Comparison of ENCODE assay signal across 15 mouse cellular contexts in the genomic region with DNA sequence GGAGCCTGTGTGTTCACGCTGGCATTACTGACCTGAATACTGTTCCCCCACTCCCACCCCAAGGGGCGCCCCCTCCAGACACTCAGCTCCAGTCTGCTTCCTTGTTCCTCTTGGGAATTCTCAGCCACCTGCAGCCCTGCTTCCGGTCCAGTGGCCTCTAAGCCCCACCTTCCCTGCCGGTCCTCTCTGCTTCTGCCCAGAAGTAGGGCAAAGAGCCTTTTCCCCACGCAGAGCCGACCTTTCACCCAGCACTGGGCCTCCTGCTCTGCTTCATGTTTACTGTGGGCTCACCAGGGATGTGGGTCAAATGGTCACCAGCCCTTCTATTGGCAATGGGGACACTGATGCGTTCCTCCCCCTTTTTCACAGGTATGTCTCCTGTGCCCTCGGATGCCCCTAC. TPM values are rescaled to one million over a fixed set of nuclear protein-coding genes. Genes with fewer than 3 reads are reported as not detected.
A peak's percentile ranks its signal among the peaks of the same experiment; 100 is the strongest.
DNase-seq lines count a peak whose midpoint lies in the region; ATAC-seq lines count a peak whose summit lies in the region.
"Had no signal": no experiment of that assay in that cellular context is flagged by ENCODE, and none has a peak within 500 bp of the region (broad histone marks: within the 10 kb centered on the region; RNA-seq: fewer than 3 reads in every experiment).

No protein-coding gene starts in this region.

- peaks cover 7% of the 10 kb centered on the region for H3K4me1 ChIP-seq in hindbrain, embryonic 13.5 days (replicated peaks)
- H3K4me1 ChIP-seq in hindbrain, embryonic 16.5 days (ENCODE audit: control insufficient read depth, insufficient read depth, low read depth, low read length): peaks cover 6% of the 10 kb centered on the region

- H3K27ac ChIP-seq in hindbrain, embryonic 13.5 days: no peak overlapping the region
- H3K27ac ChIP-seq in hindbrain, embryonic 16.5 days (ENCODE audit: low read depth, low read length): no peak overlapping the region
- H3K27ac ChIP-seq: forebrain, embryonic 10.5 days; heart, embryonic 13.5 days; left cerebral cortex, adult 2 months; limb, embryonic 15.5 days had no signal

- 59% methylated on average over 8 of the region's 8 CpGs for WGBS in hindbrain, embryonic 13.5 days
- 63% methylated on average over 8 of the region's 8 CpGs for WGBS in hindbrain, embryonic 16.5 days

- peaks cover 62% of the 10 kb centered on the region for H3K36me3 ChIP-seq in hindbrain, embryonic 13.5 days
- peaks cover 33% of the 10 kb centered on the region for H3K36me3 ChIP-seq in hindbrain, embryonic 16.5 days (ENCODE audit: control insufficient read depth, insufficient read depth, low read length)

- peak overlapping the region; percentile 35; the same call in 1 of the 2 replicates for H3K9ac ChIP-seq in hindbrain, embryonic 13.5 days
- no peak overlapping the region for H3K9ac ChIP-seq in hindbrain, embryonic 16.5 days (ENCODE audit: low read depth, low read length)
- H3K9ac ChIP-seq: heart, embryonic 13.5 days; limb, embryonic 15.5 days had no signal

- intact Hi-C loops in heart, postnatal 25 days (cut with DNase I): no loop called here
- intact Hi-C loops in gastrocnemius, postnatal 36 days (cut with DNase I): no loop called here

- no peak for ATAC-seq in hindbrain, embryonic 13.5 days (ENCODE audit: low FRiP score)
- ATAC-seq in hindbrain, embryonic 16.5 days: no peak

- H3K9me3 ChIP-seq in hindbrain, embryonic 13.5 days: no peaks in the 10 kb centered on the region
- no peaks in the 10 kb centered on the region for H3K9me3 ChIP-seq in hindbrain, embryonic 16.5 days (ENCODE audit: control insufficient read depth, low read length)
- H3K9me3 ChIP-seq: forebrain, embryonic 10.5 days; heart, embryonic 13.5 days; limb, embryonic 15.5 days; megakaryocyte, embryonic 14.5 days had no signal

- H3K4me2 ChIP-seq in hindbrain, embryonic 13.5 days: no peak overlapping the region
- no peak overlapping the region for H3K4me2 ChIP-seq in hindbrain, embryonic 16.5 days (ENCODE audit: low read length)
- H3K4me2 ChIP-seq: heart, embryonic 13.5 days; limb, embryonic 15.5 days had no signal

- DNase-seq in kidney, adult 11 months: peak; percentile 90
- peak; percentile 86 to 90 for DNase-seq in kidney, postnatal 36 days
- peak; percentile 55 for DNase-seq in retina, postnatal 1 day
- no peak for DNase-seq in heart, postnatal 25 days (ENCODE audit: low spot score)
- no peak for DNase-seq in gastrocnemius, postnatal 36 days
- no peak for DNase-seq in cerebellum, postnatal 4 days (ENCODE audit: low spot score in 2 of 2)
- DNase-seq: cerebellum, adult 8-10 months; thymus, adult 18-20 months had no signal

- H3K27me3 ChIP-seq in hindbrain, embryonic 13.5 days: no peaks in the 10 kb centered on the region
- no peaks in the 10 kb centered on the region for H3K27me3 ChIP-seq in hindbrain, embryonic 16.5 days (replicated peaks; ENCODE audit: control insufficient read depth, insufficient read depth, low read length)
- H3K27me3 ChIP-seq: heart, embryonic 13.5 days; limb, embryonic 15.5 days; megakaryocyte, embryonic 14.5 days had no signal

- no peak overlapping the region for H3K4me3 ChIP-seq in hindbrain, embryonic 13.5 days
- no peak overlapping the region for H3K4me3 ChIP-seq in hindbrain, embryonic 16.5 days (ENCODE audit: low read length)
- H3K4me3 ChIP-seq: forebrain, embryonic 10.5 days; heart, embryonic 13.5 days; left cerebral cortex, adult 2 months; limb, embryonic 15.5 days; megakaryocyte, embryonic 14.5 days had no signal

RNA-seq across cellular contexts. Expression of a gene that starts 5.2 kb away (rescaled TPM):
- 39.5 and 41.2 TPM in 2 replicates for polyA plus RNA-seq in hindbrain, embryonic 13.5 days (2015; fragmentation: Nextera tagmentation; extraction: Ambion mirVana)
- polyA plus RNA-seq in hindbrain, embryonic 16.5 days (2015; fragmentation: Nextera tagmentation; extraction: Ambion mirVana): 49.4 and 50.1 TPM in 2 replicates
- 1 to 10 TPM; 1.8 to 2.5 TPM for total RNA-seq in heart, postnatal 25 days (2021)
- under 1 TPM; 0.49 to 0.69 TPM for total RNA-seq in gastrocnemius, postnatal 36 days (2021)

RNA-seq across cellular contexts. Expression of a gene that starts 12.1 kb away (rescaled TPM):
- polyA plus RNA-seq in hindbrain, embryonic 13.5 days (2015; fragmentation: Nextera tagmentation; extraction: Ambion mirVana): 52.9 and 56.5 TPM in 2 replicates
- polyA plus RNA-seq in hindbrain, embryonic 16.5 days (2015; fragmentation: Nextera tagmentation; extraction: Ambion mirVana): 64.7 and 66.8 TPM in 2 replicates
- 10 to 100 TPM; 71.5 to 74.8 TPM for total RNA-seq in heart, postnatal 25 days (2021)
- 10 to 100 TPM; 38.7 to 39.0 TPM for total RNA-seq in gastrocnemius, postnatal 36 days (2021)

RNA-seq across cellular contexts. Expression of a gene that starts 14.1 kb away (rescaled TPM):
- polyA plus RNA-seq in hindbrain, embryonic 13.5 days (2015; fragmentation: Nextera tagmentation; extraction: Ambion mirVana): 209 and 211 TPM in 2 replicates
- 225 and 229 TPM in 2 replicates for polyA plus RNA-seq in hindbrain, embryonic 16.5 days (2015; fragmentation: Nextera tagmentation; extraction: Ambion mirVana)
- 10 to 100 TPM; 34.6 to 37.6 TPM for total RNA-seq in heart, postnatal 25 days (2021)
- total RNA-seq in gastrocnemius, postnatal 36 days (2021): 10 to 100 TPM; 22.8 to 27.2 TPM

RNA-seq across cellular contexts. Expression of a gene that starts 28.7 kb away (rescaled TPM):
- 54.3 and 58.3 TPM in 2 replicates for polyA plus RNA-seq in hindbrain, embryonic 13.5 days (2015; fragmentation: Nextera tagmentation; extraction: Ambion mirVana)
- polyA plus RNA-seq in hindbrain, embryonic 16.5 days (2015; fragmentation: Nextera tagmentation; extraction: Ambion mirVana): 60.6 and 67.1 TPM in 2 replicates
- 10 to 100 TPM; 16.0 to 18.0 TPM for total RNA-seq in heart, postnatal 25 days (2021)
- 10 to 100 TPM; 21.3 to 23.9 TPM for total RNA-seq in gastrocnemius, postnatal 36 days (2021)

RNA-seq across cellular contexts. Expression of a gene that starts 37.8 kb away (rescaled TPM):
- 55.8 and 60.9 TPM in 2 replicates for polyA plus RNA-seq in hindbrain, embryonic 13.5 days (2015; fragmentation: Nextera tagmentation; extraction: Ambion mirVana)
- 74.1 and 78.4 TPM in 2 replicates for polyA plus RNA-seq in hindbrain, embryonic 16.5 days (2015; fragmentation: Nextera tagmentation; extraction: Ambion mirVana)
- total RNA-seq in heart, postnatal 25 days (2021): 10 to 100 TPM; 27.4 to 29.0 TPM
- 10 to 100 TPM; 16.4 to 18.7 TPM for total RNA-seq in gastrocnemius, postnatal 36 days (2021)

Comparison
In these comparisons a context has a peak if more than half of its experiments do, and no peak if none do; other contexts are left out.
1. DNase-seq: peak in kidney, adult 11 months (single experiment), kidney, postnatal 36 days (2 of 2) and retina, postnatal 1 day (single experiment); none in heart, postnatal 25 days (single experiment), gastrocnemius, postnatal 36 days (0 of 2) and cerebellum, postnatal 4 days (0 of 2).